Mouse (Mus musculus) midbrain, embryonic 15.5 days (tissue): Measurements from ENCODE around the gene Rmnd1. TPM values are rescaled to one million over a fixed set of nuclear protein-coding genes. Genes with fewer than 3 reads are reported as not detected.

Source experiments
- ATAC-seq: fragments of 200-750 bp; cut with Nextera tagmentation; replicated peaks from 2 replicates; pipeline ENCODE4 v1.8.0; 2017; ENCODE audit warnings: moderate TSS enrichment
- H3K27ac ChIP-seq: fragments of 300-500 bp; sonication (generic); 2 replicates; pipeline ENCODE4 v1.5.1; 2015; ENCODE audit warnings: mild to moderate bottlenecking, inconsistent platforms
- H3K27me3 ChIP-seq: fragments of 300-500 bp; sonication (generic); replicated peaks from 2 replicates; pipeline ENCODE4 v1.6.1; 2015; ENCODE audit warnings: inconsistent platforms
- H3K36me3 ChIP-seq: fragments of 300-500 bp; sonication (generic); replicated peaks from 2 replicates; pipeline ENCODE4 v1.6.1; 2015; ENCODE audit warnings: inconsistent platforms
- H3K4me1 ChIP-seq: fragments of 300-500 bp; sonication (generic); 2 replicates; pipeline ENCODE4 v1.6.1; 2015; ENCODE audit warnings: inconsistent platforms
- H3K4me2 ChIP-seq: fragments of 300-500 bp; sonication (generic); 2 replicates; pipeline ENCODE4 v1.6.1; 2015; ENCODE audit warnings: inconsistent platforms, mild to moderate bottlenecking, moderate library complexity
- H3K4me3 ChIP-seq: fragments of 300-500 bp; sonication (generic); 2 replicates; pipeline ENCODE4 v1.5.1; 2015; ENCODE audit warnings: mild to moderate bottlenecking, inconsistent platforms
- H3K9ac ChIP-seq: fragments of 300-500 bp; sonication (generic); 2 replicates; pipeline ENCODE4 v1.6.1; 2015; ENCODE audit warnings: mild to moderate bottlenecking, inconsistent platforms
- H3K9me3 ChIP-seq: fragments of 300-500 bp; sonication (generic); 2 replicates; pipeline ENCODE4 v1.6.1; 2016; ENCODE audit warnings: inconsistent platforms
- WGBS: fragments of 180-500 bp; shearing (Covaris S2); methylation state at CpG from one replicate; pipeline ENCODE4 v1.1.7; 2015; ENCODE audit warnings: mixed read lengths; 5-methylcytosine and 5-hydroxymethylcytosine counted together
- polyA plus RNA-seq: library from polyadenylated mRNA; unstranded; fragments of >200 nt; fragmentation: Nextera tagmentation; extraction: Ambion mirVana; gene quantifications from 2 replicates; pipeline ENCODE4 v1.2.1, GENCODE M21; 2015

The Rmnd1 gene
- polyA plus RNA-seq, 1 experiment from 2014 or later: 51.6 TPM

- peak; percentile 0; the same call in 1 of the 2 replicates for ATAC-seq
- WGBS: 8% methylated on average over 19 of the region's 19 CpGs
- no peaks in the 10 kb centered on the region for H3K36me3 ChIP-seq
Measured at GRCm38 (mm10) chr10:4432996-4433755, 988 bp upstream of the Rmnd1 start.

GRCm38 (mm10) chr10:4431746-4432122, 454 bp downstream of the Rmnd1 start:
- Histone ChIP-seq H3K4me1 (peaks cover 16% of the 10 kb centered on the region), H3K9ac (peak overlapping the region; percentile 60), H3K4me2 (peak overlapping the region; percentile 55), H3K4me3 (peak overlapping the region; percentile 60), H3K27ac (peak overlapping the region; percentile 78), H3K9me3 (no peaks in the 10 kb centered on the region), H3K36me3 (0 out of 2 replicates have a peak, but pooled peaks cover 3% of the 10 kb centered on the region), H3K27me3 (no peaks in the 10 kb centered on the region)
- 13% methylated on average over 5 of the region's 5 CpGs for WGBS
- peak; percentile 64 for ATAC-seq

More at GRCm38 (mm10) chr10:4432996-4433755, 988 bp upstream of the Rmnd1 start:
- Histone ChIP-seq H3K4me2 (peak overlapping the region; percentile 65), H3K9ac (peak overlapping the region; percentile 74), H3K27ac (peak overlapping the region; percentile 82), H3K4me3 (peak overlapping the region; percentile 60), H3K4me1 (peaks cover 16% of the 10 kb centered on the region), H3K27me3 (no peaks in the 10 kb centered on the region), H3K9me3 (no peaks in the 10 kb centered on the region)

GRCm38 (mm10) chr10:4430826-4431225, 1.4 kb downstream of the Rmnd1 start:
- H3K4me2 ChIP-seq: peak overlapping the region; percentile 55; the same call in 1 of the 2 replicates
- WGBS: 85% methylated on average over 3 of the region's 3 CpGs
- peak overlapping the region; percentile 60; the same call in 1 of the 2 replicates for H3K9ac ChIP-seq
- 0 out of 2 replicates have a peak, but pooled peaks cover 6% of the 10 kb centered on the region for H3K36me3 ChIP-seq
- ATAC-seq: no peak
- no peaks in the 10 kb centered on the region for H3K9me3 ChIP-seq
- H3K27ac ChIP-seq: no peak overlapping the region
- H3K4me1 ChIP-seq: peaks cover 16% of the 10 kb centered on the region
- H3K27me3 ChIP-seq: no peaks in the 10 kb centered on the region
- no peak overlapping the region for H3K4me3 ChIP-seq

GRCm38 (mm10) chr10:4430399-4430798, 1.8 kb downstream of the Rmnd1 start:
- Histone ChIP-seq H3K27ac (no peak overlapping the region), H3K36me3 (0 out of 2 replicates have a peak, but pooled peaks cover 6% of the 10 kb centered on the region), H3K4me3 (no peak overlapping the region), H3K9ac (no peak overlapping the region), H3K9me3 (no peaks in the 10 kb centered on the region), H3K4me2 (no peak overlapping the region), H3K4me1 (peaks cover 16% of the 10 kb centered on the region), H3K27me3 (no peaks in the 10 kb centered on the region)
- no peak for ATAC-seq
- 80% methylated on average over 8 of the region's 8 CpGs for WGBS

GRCm38 (mm10) chr10:4425245-4425644, 6.9 kb downstream of the Rmnd1 start:
- no peak overlapping the region for H3K4me3 ChIP-seq
- ATAC-seq: no peak
- 84% methylated on average over 8 of the region's 8 CpGs for WGBS

GRCm38 (mm10) chr10:4407191-4407590, 25.0 kb downstream of the Rmnd1 start:
- Histone ChIP-seq H3K9me3 (no peaks in the 10 kb centered on the region), H3K4me2 (no peak overlapping the region), H3K4me1 (no peaks in the 10 kb centered on the region), H3K9ac (no peak overlapping the region), H3K36me3 (peaks cover 7% of the 10 kb centered on the region), H3K27me3 (no peaks in the 10 kb centered on the region), H3K4me3 (no peak overlapping the region), H3K27ac (no peak overlapping the region)
- ATAC-seq: no peak
- 100% methylated on average over 1 of the region's 1 CpGs for WGBS

More at GRCm38 (mm10) chr10:4425245-4425644, 6.9 kb downstream of the Rmnd1 start:
- Histone ChIP-seq H3K9ac (no peak overlapping the region), H3K4me2 (no peak overlapping the region), H3K9me3 (no peaks in the 10 kb centered on the region), H3K36me3 (0 out of 2 replicates have a peak, but pooled peaks cover 6% of the 10 kb centered on the region), H3K27me3 (no peaks in the 10 kb centered on the region), H3K27ac (no peak overlapping the region), H3K4me1 (no peaks in the 10 kb centered on the region)

- no peak overlapping the region for H3K4me3 ChIP-seq
- 89% methylated on average over 5 of the region's 5 CpGs for WGBS
- no peak overlapping the region for H3K27ac ChIP-seq
- no peak overlapping the region for H3K9ac ChIP-seq
- ATAC-seq: peak; percentile 18; the same call in 1 of the 2 replicates
- H3K9me3 ChIP-seq: no peaks in the 10 kb centered on the region
- peaks cover 7% of the 10 kb centered on the region for H3K36me3 ChIP-seq
- no peak overlapping the region for H3K4me2 ChIP-seq
- H3K27me3 ChIP-seq: no peaks in the 10 kb centered on the region
- no peaks in the 10 kb centered on the region for H3K4me1 ChIP-seq
Measured at GRCm38 (mm10) chr10:4405511-4405910, 26.7 kb downstream of the Rmnd1 start.

- H3K27ac ChIP-seq: no peak overlapping the region
- peaks cover 5% of the 10 kb centered on the region for H3K36me3 ChIP-seq
- H3K9me3 ChIP-seq: no peaks in the 10 kb centered on the region
- H3K9ac ChIP-seq: no peak overlapping the region
- H3K4me2 ChIP-seq: no peak overlapping the region
- 59% methylated on average over 5 of the region's 5 CpGs for WGBS
- H3K4me1 ChIP-seq: no peaks in the 10 kb centered on the region
- peak; percentile 70 for ATAC-seq
- H3K27me3 ChIP-seq: no peaks in the 10 kb centered on the region
- no peak overlapping the region for H3K4me3 ChIP-seq
Measured at GRCm38 (mm10) chr10:4404895-4405491, 27.2 kb downstream of the Rmnd1 start.

- Histone ChIP-seq H3K4me1 (no peaks in the 10 kb centered on the region), H3K36me3 (no peaks in the 10 kb centered on the region), H3K4me2 (no peak overlapping the region), H3K27me3 (no peaks in the 10 kb centered on the region), H3K27ac (no peak overlapping the region), H3K9ac (no peak overlapping the region), H3K9me3 (no peaks in the 10 kb centered on the region), H3K4me3 (no peak overlapping the region)
- ATAC-seq: no peak
- 93% methylated on average over 5 of the region's 5 CpGs for WGBS
Measured at GRCm38 (mm10) chr10:4398058-4398457, 34.1 kb downstream of the Rmnd1 start.

GRCm38 (mm10) chr10:4395321-4395720, 36.9 kb downstream of the Rmnd1 start:
- Histone ChIP-seq H3K9ac (no peak overlapping the region), H3K4me3 (no peak overlapping the region), H3K27ac (no peak overlapping the region), H3K9me3 (no peaks in the 10 kb centered on the region), H3K4me2 (no peak overlapping the region), H3K27me3 (no peaks in the 10 kb centered on the region), H3K4me1 (peaks cover 20% of the 10 kb centered on the region), H3K36me3 (no peaks in the 10 kb centered on the region)
- ATAC-seq: no peak
- WGBS: 91% methylated on average over 3 of the region's 3 CpGs

- WGBS: 57% methylated on average over 6 of the region's 6 CpGs
- Histone ChIP-seq H3K4me1 (peaks cover 39% of the 10 kb centered on the region), H3K4me2 (no peak overlapping the region; the same call in 1 of the 2 replicates), H3K9me3 (no peaks in the 10 kb centered on the region), H3K4me3 (no peak overlapping the region), H3K9ac (no peak overlapping the region), H3K27me3 (no peaks in the 10 kb centered on the region), H3K27ac (no peak overlapping the region), H3K36me3 (no peaks in the 10 kb centered on the region)
- no peak for ATAC-seq
Measured at GRCm38 (mm10) chr10:4391851-4392250, 40.3 kb downstream of the Rmnd1 start.

GRCm38 (mm10) chr10:4391076-4391475, 41.1 kb downstream of the Rmnd1 start:
- no peak for ATAC-seq
- H3K9ac ChIP-seq: no peak overlapping the region
- H3K9me3 ChIP-seq: no peaks in the 10 kb centered on the region
- no peaks in the 10 kb centered on the region for H3K36me3 ChIP-seq
- H3K4me3 ChIP-seq: no peak overlapping the region
- peak overlapping the region; percentile 8; the same call in 1 of the 2 replicates for H3K4me2 ChIP-seq
- H3K27me3 ChIP-seq: no peaks in the 10 kb centered on the region
- H3K4me1 ChIP-seq: peaks cover 39% of the 10 kb centered on the region
- no peak overlapping the region for H3K27ac ChIP-seq
- WGBS: 66% methylated on average over 5 of the region's 5 CpGs
